Mouse (Mus musculus) bone marrow macrophage, adult 2 months (primary cell): ENCODE data around the gene Snx21. TPM values are rescaled to one million over a fixed set of nuclear protein-coding genes. Genes with fewer than 3 reads are reported as not detected.

ENCODE experiments used
- H3K27ac ChIP-seq: 2 replicates; pipeline ENCODE4 v1.5.1; 2012; ENCODE audit warnings: low read depth, low read length; ENCODE audit not compliant: insufficient read depth
- H3K4me1 ChIP-seq: 2 replicates; pipeline ENCODE4 v1.6.1; 2012; ENCODE audit warnings: low read length; ENCODE audit not compliant: control insufficient read depth, insufficient read depth
- H3K4me3 ChIP-seq: 2 replicates; pipeline ENCODE4 v1.5.1; 2012; ENCODE audit warnings: mild to moderate bottlenecking, low read length, moderate library complexity; ENCODE audit not compliant: insufficient read depth
- CTCF ChIP-seq: IDR thresholded peaks from 2 replicates; pipeline ENCODE4 v1.5.1; 2012; ENCODE audit warnings: low read depth, mild to moderate bottlenecking, low read length, moderate library complexity
- POLR2A ChIP-seq: IDR thresholded peaks from 2 replicates; pipeline ENCODE4 v1.6.1; 2012; ENCODE audit warnings: mild to moderate bottlenecking, low read depth, low read length, borderline replicate concordance
- polyA plus RNA-seq: library from polyadenylated mRNA; stranded (reverse); fragments of >200 nt; gene quantifications from 2 replicates; pipeline ENCODE4 v1.2.4, GENCODE M21; 2012; ENCODE audit not compliant: missing spikeins, insufficient read depth, insufficient read length

Snx21 gene
- polyA plus RNA-seq, 1 experiment = 20.3 TPM

- Histone ChIP-seq H3K4me1 (peaks cover 7% of the 10 kb centered on the region; the same call in 1 of the 2 replicates), H3K4me3 (peak overlapping the region; percentile 67), H3K27ac (peak overlapping the region; percentile 19)
- TF ChIP-seq CTCF = no peak
- no peak for TF ChIP-seq POLR2A
Observed at GRCm38 (mm10) chr2:164823181-164823585, 37.6 kb downstream of the Snx21 start.

DNA sequence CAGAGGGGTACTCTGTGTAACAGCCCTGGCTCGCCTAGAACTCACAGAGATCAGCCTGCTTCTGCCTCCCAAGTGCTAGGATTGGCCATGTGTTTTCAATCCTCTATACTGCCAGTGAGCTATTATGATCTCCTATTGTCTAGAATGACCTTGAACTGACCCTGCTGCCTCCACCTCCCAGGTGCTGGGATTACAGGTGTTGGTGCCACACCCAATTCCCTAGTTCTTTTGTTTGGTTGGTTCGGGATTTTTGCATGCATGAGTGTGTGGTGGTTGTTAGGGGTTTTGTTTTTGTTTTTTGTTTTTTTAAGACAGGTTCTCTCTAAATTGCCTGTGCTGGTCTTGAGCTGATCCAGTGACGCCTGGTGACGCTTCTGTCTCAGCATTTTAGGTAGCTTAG lies 38.3 kb downstream of the Snx21 start:
- Histone ChIP-seq H3K27ac (no peak overlapping the region), H3K4me3 (peak overlapping the region; percentile 9; the same call in 1 of the 2 replicates), H3K4me1 (peaks cover 7% of the 10 kb centered on the region; the same call in 1 of the 2 replicates)
- no peak for TF ChIP-seq POLR2A
- no peak for TF ChIP-seq CTCF

DNA sequence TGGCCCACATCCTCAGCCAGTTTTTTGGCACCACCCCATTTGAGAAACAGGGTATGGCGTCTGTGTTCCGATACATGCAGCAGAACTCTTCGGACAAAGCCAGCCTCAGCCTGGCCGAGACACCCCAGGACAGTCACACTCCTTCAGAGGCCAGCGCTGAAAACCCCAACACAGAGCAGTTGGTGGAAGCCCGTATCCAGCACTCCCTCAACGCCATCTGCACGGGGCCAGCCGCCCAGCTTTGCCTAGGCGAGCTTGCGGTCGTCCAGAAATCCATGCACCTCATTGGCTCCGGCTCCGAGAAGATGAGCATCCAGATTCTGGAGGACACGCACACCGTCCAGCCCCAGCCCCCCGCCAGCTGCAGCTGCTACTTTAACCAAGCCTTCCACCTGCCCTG lies 39.9 kb downstream of the Snx21 start:
- TF ChIP-seq CTCF (no peak), POLR2A (no peak)
- no peak overlapping the region for H3K27ac ChIP-seq
- H3K4me3 ChIP-seq = no peak overlapping the region
- peaks cover 7% of the 10 kb centered on the region; the same call in 1 of the 2 replicates for H3K4me1 ChIP-seq

GRCm38 (mm10) chr2:164827146-164827850 lies 41.7 kb downstream of the Snx21 start:
- Histone ChIP-seq H3K4me1 (peaks cover 10% of the 10 kb centered on the region), H3K27ac (no peak overlapping the region), H3K4me3 (no peak overlapping the region)
- TF ChIP-seq CTCF = no peak
- TF ChIP-seq POLR2A = no peak

DNA sequence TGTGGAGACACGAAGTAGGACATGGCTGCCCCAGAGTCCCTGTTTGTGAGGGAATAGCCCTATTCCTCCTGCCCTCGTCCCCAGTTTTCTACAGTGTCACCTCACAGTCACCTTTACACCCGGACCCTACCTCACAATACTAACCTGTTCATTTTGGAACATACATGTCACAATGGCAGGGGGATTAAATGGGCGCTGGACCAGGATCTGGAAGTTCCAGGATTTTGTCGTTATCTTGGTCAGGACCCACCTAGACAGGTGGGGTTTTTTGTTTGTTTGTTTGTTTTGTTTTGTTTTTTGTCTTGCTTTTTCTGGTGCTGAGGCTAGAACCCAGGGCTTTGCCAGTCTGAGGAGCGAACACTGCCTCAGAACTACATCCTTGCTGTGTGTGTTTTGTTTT lies 42.8 kb downstream of the Snx21 start, which contains the start of gene Spata25:
Spata25 (minus strand) TSS at position 101 of the 400 bp plus-strand sequence.
- H3K27ac ChIP-seq = no peak within 1 kb of the TSS
- H3K4me3 ChIP-seq = no peak within 1 kb of the TSS
- TF ChIP-seq POLR2A (no peak), CTCF (no peak)
- H3K4me1 ChIP-seq = peaks cover 8% of the 10 kb centered on the region

DNA sequence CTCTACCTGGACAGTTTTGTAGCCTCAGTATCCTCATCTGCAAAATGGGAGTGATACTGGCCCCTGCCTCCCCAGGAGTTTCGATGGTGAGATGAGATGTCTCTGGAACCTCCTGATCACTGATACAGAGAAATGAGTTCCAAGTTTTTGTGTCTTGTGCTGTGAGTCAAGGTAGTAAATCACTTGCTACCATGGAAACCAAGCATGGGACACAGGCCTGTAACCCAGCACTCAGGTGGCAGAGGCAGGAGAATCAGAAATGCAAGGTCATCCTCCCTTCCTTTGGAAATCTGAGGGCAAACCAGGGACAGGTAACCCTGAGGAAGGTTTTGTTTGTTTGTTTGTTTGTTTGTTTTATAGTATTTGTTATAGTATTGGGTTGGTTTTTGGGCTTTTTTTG lies 43.5 kb downstream of the Snx21 start:
- Histone ChIP-seq H3K4me3 (no peak overlapping the region), H3K4me1 (peaks cover 8% of the 10 kb centered on the region), H3K27ac (no peak overlapping the region)
- no peak for TF ChIP-seq POLR2A
- TF ChIP-seq CTCF = no peak

GRCm38 (mm10) chr2:164831029-164831428 lies 45.4 kb downstream of the Snx21 start:
- Histone ChIP-seq H3K4me1 (peaks cover 6% of the 10 kb centered on the region), H3K27ac (no peak overlapping the region), H3K4me3 (no peak overlapping the region)
- no peak for TF ChIP-seq CTCF
- TF ChIP-seq POLR2A = no peak

DNA sequence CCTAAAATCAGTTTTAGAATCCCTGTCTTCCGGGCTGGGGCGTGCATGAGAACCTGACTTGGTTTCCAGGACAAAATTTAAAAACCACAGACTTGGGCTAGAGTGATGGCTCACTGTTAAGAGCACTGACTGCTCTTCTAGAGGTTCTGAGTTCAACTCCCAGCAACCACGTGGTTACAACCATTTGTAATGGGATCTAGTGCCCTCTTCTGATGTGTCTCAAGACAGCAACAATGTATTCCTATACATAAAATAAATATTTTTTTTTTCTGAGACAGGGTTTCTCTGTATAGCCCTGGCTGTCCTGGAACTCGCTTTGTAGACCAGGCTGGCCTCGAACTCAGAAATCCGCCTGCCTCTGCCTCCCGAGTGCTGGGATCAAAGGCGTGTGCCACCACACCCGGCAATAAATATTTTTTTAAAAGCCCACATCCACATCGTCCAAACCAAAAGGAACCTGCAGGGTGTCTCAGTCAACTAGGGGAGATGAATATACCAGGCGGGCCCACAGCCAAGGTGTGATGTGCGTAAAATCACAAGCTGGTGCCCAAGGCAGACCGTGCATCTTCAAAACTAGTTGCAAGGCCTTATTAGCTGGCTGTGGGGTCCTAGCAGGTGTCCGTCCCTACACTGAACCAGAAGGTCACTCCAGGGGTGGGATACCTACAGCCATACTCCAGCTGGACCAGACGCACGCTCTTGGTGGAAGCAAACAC lies 46.6 kb downstream of the Snx21 start:
- Histone ChIP-seq H3K27ac (peak overlapping the region; percentile 98), H3K4me1 (peaks cover 9% of the 10 kb centered on the region), H3K4me3 (peak overlapping the region; percentile 90)
- TF ChIP-seq POLR2A (no peak), CTCF (no peak)

DNA sequence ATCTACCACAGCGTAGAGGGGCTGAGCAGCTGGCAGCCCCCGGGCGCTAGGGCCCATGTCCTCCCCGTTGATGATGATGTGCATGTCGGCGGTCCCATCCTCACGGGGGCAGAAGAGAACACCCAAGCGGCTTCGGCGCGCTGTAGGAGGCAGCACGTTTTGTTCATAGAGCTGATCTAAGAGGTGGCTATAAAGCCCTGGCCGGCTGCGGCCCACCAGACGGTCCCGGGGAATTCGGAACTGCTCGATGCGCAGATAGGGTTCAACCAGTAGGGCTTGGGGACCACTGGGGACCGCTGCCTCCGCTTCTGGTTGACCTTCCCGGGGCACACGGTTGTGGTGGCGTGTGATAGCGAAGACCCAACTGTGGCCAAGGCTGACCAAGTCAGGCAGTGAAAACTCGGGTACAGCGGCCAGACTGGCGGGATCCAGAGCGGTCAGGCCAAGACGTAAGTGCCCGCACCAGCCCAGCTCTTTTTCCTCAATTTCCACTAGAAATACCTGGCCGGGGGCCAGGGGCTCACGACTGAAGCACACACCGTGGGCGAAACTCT lies 47.2 kb downstream of the Snx21 start, which contains the start of gene Ctsa:
Ctsa (plus strand) TSS at position 126 of the 554 bp plus-strand sequence.
- peak within 1 kb of the TSS; percentile 90 for H3K4me3 ChIP-seq
- H3K4me1 ChIP-seq = peaks cover 9% of the 10 kb centered on the region
- H3K27ac ChIP-seq = peak within 1 kb of the TSS; percentile 98
- TF ChIP-seq POLR2A (no peak), CTCF (no peak)

GRCm38 (mm10) chr2:164833314-164833959 lies 47.8 kb downstream of the Snx21 start, which contains the start of gene Neurl2:
Gene Neurl2, minus strand, starts transcription at chr2:164833456.
- no peak for TF ChIP-seq CTCF
- peak; percentile 93 for TF ChIP-seq POLR2A
- peak within 1 kb of the TSS; percentile 90 for H3K4me3 ChIP-seq

More at GRCm38 (mm10) chr2:164833314-164833959, 47.8 kb downstream of the Snx21 start, which contains the start of gene Neurl2:
- peaks cover 9% of the 10 kb centered on the region for H3K4me1 ChIP-seq
- H3K27ac ChIP-seq = peak within 1 kb of the TSS; percentile 98
